Mouse (Mus musculus) T-cell, adult 2 months (primary cell): ENCODE results near the gene Timm17b.
"Not testable (repeated sequence)": the region's sequence is repeated elsewhere in the genome, so short reads cannot be mapped to it uniquely, and the experiment has no call there.

Experiments used
- DNase-seq: peaks from one replicate; pipeline ENCODE4 v3.0.0; 2022; ENCODE audit warnings: low spot score

Gene Timm17b

GRCm38 (mm10) chrX:7898880-7899874 lies at the start of gene Timm17b, which contains the start of gene Pqbp1:
Timm17b (plus strand) TSS chrX:7899357.
Pqbp1 (minus strand) TSS chrX:7899269.
- peak; percentile 88 for DNase-seq

GRCm38 (mm10) chrX:7854578-7854977 lies 44.6 kb upstream of the Timm17b start:
- peak; percentile 58 for DNase-seq

- DNase-seq: no peak
These were observed 39.9 kb upstream of the Timm17b start for GRCm38 (mm10) chrX:7859191-7859753.

- DNase-seq: no peak
These were observed 36.0 kb upstream of the Timm17b start for GRCm38 (mm10) chrX:7863181-7863580.

- no peak for DNase-seq
These were observed 34.6 kb upstream of the Timm17b start for GRCm38 (mm10) chrX:7864551-7864950.

GRCm38 (mm10) chrX:7865343-7865742 lies 33.8 kb upstream of the Timm17b start:
- peak; percentile 79 for DNase-seq

GRCm38 (mm10) chrX:7865786-7866185 lies 33.4 kb upstream of the Timm17b start:
- DNase-seq: no peak

GRCm38 (mm10) chrX:7867141-7867540 lies 32.0 kb upstream of the Timm17b start:
- DNase-seq: no peak

GRCm38 (mm10) chrX:7868506-7868905 lies 30.7 kb upstream of the Timm17b start:
- no peak for DNase-seq

GRCm38 (mm10) chrX:7869826-7870225 lies 29.3 kb upstream of the Timm17b start:
- DNase-seq: no peak

GRCm38 (mm10) chrX:7878007-7878419 lies 21.1 kb upstream of the Timm17b start, which contains the start of gene Pim2:
Pim2 (plus strand) TSS chrX:7878262.
- peak; percentile 92 for DNase-seq

- peak; percentile 46 for DNase-seq
These were observed 20.7 kb upstream of the Timm17b start for GRCm38 (mm10) chrX:7878495-7878894.

- peak; percentile 71 for DNase-seq
These were observed 19.3 kb upstream of the Timm17b start for GRCm38 (mm10) chrX:7879819-7880218.

- peak; percentile 68 for DNase-seq
These were observed 15.2 kb upstream of the Timm17b start, which contains the start of gene Slc35a2 for GRCm38 (mm10) chrX:7883841-7884567. Slc35a2 (plus strand) TSS chrX:7884028.

GRCm38 (mm10) chrX:7898211-7898610 lies 946 bp upstream of the Timm17b start:
- DNase-seq: peak; percentile 20

- no peak for DNase-seq
These were observed 5.3 kb downstream of the Timm17b start for GRCm38 (mm10) chrX:7904441-7904840.

- no peak for DNase-seq
These were observed 8.6 kb downstream of the Timm17b start, which contains the start of gene Gm10491 for GRCm38 (mm10) chrX:7907735-7908134. Gm10491 (minus strand) TSS chrX:7907835.

GRCm38 (mm10) chrX:7909242-7909641 lies 10.1 kb downstream of the Timm17b start, which contains the start of gene Gm10490:
Gm10490 (plus strand) TSS chrX:7909542.
- DNase-seq: not testable (repeated sequence)

- no peak for DNase-seq
These were observed 11.3 kb downstream of the Timm17b start for GRCm38 (mm10) chrX:7910473-7910872.

GRCm38 (mm10) chrX:7915669-7916068 lies 16.5 kb downstream of the Timm17b start:
- peak; percentile 37 for DNase-seq

- DNase-seq: not testable (repeated sequence)
These were observed 18.8 kb downstream of the Timm17b start for GRCm38 (mm10) chrX:7917960-7918359.
